Mouse (Mus musculus) heart, embryonic 15.5 days (tissue): ENCODE measurements around the gene Coq8b. TPM values are rescaled to one million over a fixed set of nuclear protein-coding genes. Genes with fewer than 3 reads are reported as not detected.
"Not testable (repeated sequence)": the region's sequence is repeated elsewhere in the genome, so short reads cannot be mapped to it uniquely, and the experiment has no call there.

ENCODE experiments used
- ATAC-seq: fragments of 200-750 bp; cut with Nextera tagmentation; replicated peaks from 2 replicates; pipeline ENCODE4 v1.8.0; 2017; ENCODE audit warnings: low read depth, moderate TSS enrichment; ENCODE audit not compliant: insufficient number of reproducible peaks, insufficient read depth, low FRiP score
- H3K27ac ChIP-seq: fragments of 300-500 bp; sonication (generic); 2 replicates; pipeline ENCODE4 v1.5.1; 2015; ENCODE audit warnings: mild to moderate bottlenecking, inconsistent platforms
- H3K27me3 ChIP-seq: fragments of 300-500 bp; sonication (generic); 2 replicates; pipeline ENCODE4 v1.6.1; 2015; ENCODE audit warnings: inconsistent platforms
- H3K36me3 ChIP-seq: fragments of 300-500 bp; sonication (generic); 2 replicates; pipeline ENCODE4 v1.6.1; 2015; ENCODE audit warnings: mild to moderate bottlenecking, inconsistent platforms
- H3K4me1 ChIP-seq: fragments of 300-500 bp; sonication (generic); replicated peaks from 2 replicates; pipeline ENCODE4 v1.6.1; 2015; ENCODE audit warnings: inconsistent platforms
- H3K4me2 ChIP-seq: fragments of 300-500 bp; sonication (generic); 2 replicates; pipeline ENCODE4 v1.6.1; 2015; ENCODE audit warnings: inconsistent platforms, mild to moderate bottlenecking, moderate library complexity
- H3K4me3 ChIP-seq: fragments of 300-500 bp; sonication (generic); 2 replicates; pipeline ENCODE4 v1.5.1; 2015; ENCODE audit warnings: mild to moderate bottlenecking, inconsistent platforms
- H3K9ac ChIP-seq: fragments of 300-500 bp; sonication (generic); 2 replicates; pipeline ENCODE4 v1.6.1; 2015; ENCODE audit warnings: mild to moderate bottlenecking, inconsistent platforms
- H3K9me3 ChIP-seq: fragments of 300-500 bp; sonication (generic); replicated peaks from 2 replicates; pipeline ENCODE4 v1.6.1; 2016; ENCODE audit warnings: inconsistent platforms
- WGBS: fragments of 180-500 bp; shearing (Covaris S2); methylation state at CpG from one replicate; pipeline ENCODE4 v1.1.7; 2015; ENCODE audit warnings: mixed read lengths; 5-methylcytosine and 5-hydroxymethylcytosine counted together
- polyA plus RNA-seq: library from polyadenylated mRNA; unstranded; fragments of >200 nt; fragmentation: Nextera tagmentation; extraction: Ambion mirVana; gene quantifications from 2 replicates; pipeline ENCODE4 v1.2.1, GENCODE M21; 2015

The Coq8b gene
- polyA plus RNA-seq, 1 experiment from 2014 or later, result 13.9 TPM

GRCm38 (mm10) chr7:27230781-27231180 is 2.0 kb upstream of the Coq8b start:
- Histone ChIP-seq H3K4me3 (no peak overlapping the region), H3K4me2 (no peak overlapping the region), H3K27me3 (no peaks in the 10 kb centered on the region), H3K9me3 (no peaks in the 10 kb centered on the region), H3K9ac (no peak overlapping the region), H3K36me3 (no peaks in the 10 kb centered on the region), H3K27ac (no peak overlapping the region), H3K4me1 (peaks cover 42% of the 10 kb centered on the region)
- WGBS, result 67% methylated on average over 4 of the region's 4 CpGs
- ATAC-seq, result no peak

DNA sequence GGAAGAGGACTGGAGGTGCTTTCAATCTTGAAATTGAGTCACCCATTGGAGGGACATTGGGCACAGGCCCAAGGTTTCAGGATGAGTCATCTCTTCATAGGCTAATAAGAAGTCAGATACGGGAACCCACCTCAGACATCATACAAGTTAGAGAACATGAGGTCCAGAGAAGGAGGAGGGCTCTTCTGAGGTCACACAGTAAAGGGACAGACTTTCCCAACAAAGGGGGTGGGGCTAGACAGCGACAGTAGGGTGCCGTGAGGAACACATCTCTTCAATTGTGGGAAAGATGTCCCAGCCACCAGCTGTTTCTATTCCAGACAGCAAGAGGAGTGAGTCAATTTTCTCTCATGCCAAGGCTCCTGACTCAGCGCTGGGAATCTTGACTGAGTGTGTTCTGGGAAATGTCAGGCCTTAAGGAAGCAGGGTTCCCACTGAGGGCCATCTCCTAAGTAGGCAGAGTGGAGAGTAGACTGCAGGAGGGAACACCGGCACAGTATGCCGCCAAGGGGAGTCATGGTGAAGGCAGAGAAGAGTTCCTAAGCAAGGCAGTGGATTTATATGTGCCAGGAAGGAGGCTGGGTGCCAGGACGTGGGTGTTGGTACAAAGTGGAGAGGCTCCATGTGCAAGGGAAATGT is 1.0 kb upstream of the Coq8b start:
- H3K27ac ChIP-seq, result peak overlapping the region; percentile 34; the same call in 1 of the 2 replicates
- no peaks in the 10 kb centered on the region for H3K27me3 ChIP-seq
- H3K4me1 ChIP-seq, result peaks cover 32% of the 10 kb centered on the region
- H3K36me3 ChIP-seq, result no peaks in the 10 kb centered on the region
- H3K4me2 ChIP-seq, result peak overlapping the region; percentile 75; the same call in 1 of the 2 replicates
- H3K9ac ChIP-seq, result no peak overlapping the region
- 63% methylated on average over 7 of the region's 7 CpGs for WGBS
- H3K4me3 ChIP-seq, result no peak overlapping the region; the same call in 1 of the 2 replicates
- no peak for ATAC-seq
- no peaks in the 10 kb centered on the region for H3K9me3 ChIP-seq

DNA sequence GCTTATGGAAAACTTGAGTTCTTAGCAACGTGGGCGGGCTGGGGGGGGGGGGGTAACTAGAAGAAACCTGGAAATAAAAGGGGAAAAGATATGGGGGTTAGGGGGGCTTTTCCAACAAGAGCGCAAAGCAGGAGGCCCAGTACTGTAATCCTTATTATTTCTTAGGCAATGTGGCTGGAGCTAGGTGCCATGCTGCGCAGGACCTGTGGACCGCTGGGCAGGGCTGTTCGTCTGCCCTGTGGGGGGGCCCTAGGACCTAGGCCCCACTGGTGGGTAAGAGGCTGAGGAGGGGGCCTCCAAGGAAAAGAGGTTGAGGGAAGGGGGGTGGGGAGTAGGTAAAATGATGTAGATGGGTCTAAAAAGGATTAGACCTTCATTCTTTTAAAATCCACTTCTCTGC is 477 bp downstream of the Coq8b start:
- no peaks in the 10 kb centered on the region for H3K9me3 ChIP-seq
- peaks cover 21% of the 10 kb centered on the region for H3K4me1 ChIP-seq
- H3K36me3 ChIP-seq, result no peaks in the 10 kb centered on the region; the same call in 1 of the 2 replicates
- H3K27ac ChIP-seq, result peak overlapping the region; percentile 48
- no peak for ATAC-seq
- peak overlapping the region; percentile 69 for H3K4me3 ChIP-seq
- H3K27me3 ChIP-seq, result no peaks in the 10 kb centered on the region
- H3K9ac ChIP-seq, result peak overlapping the region; percentile 55
- H3K4me2 ChIP-seq, result peak overlapping the region; percentile 75
- 4% methylated on average over 6 of the region's 6 CpGs for WGBS

DNA sequence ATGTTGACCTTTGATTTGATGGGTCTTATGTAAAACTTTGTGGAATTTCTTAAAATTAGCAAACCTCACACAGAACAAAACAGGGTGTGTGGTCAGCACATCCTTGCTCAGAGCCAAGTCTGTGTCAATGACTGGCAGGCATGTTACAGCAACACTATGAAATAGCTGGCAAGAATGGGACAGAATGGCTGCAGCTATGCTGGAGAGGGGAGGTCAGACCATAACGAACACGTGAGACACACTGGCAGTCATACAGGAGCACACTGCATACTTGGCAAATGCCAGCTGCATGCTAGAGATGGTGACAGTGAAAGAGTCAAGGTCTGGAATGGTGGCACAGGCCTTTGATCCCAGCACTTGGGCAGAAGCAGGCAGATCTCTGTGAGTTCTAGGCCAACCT is 2.9 kb downstream of the Coq8b start:
- Histone ChIP-seq H3K36me3 (peaks cover 4% of the 10 kb centered on the region; the same call in 1 of the 2 replicates), H3K27ac (no peak overlapping the region), H3K27me3 (no peaks in the 10 kb centered on the region), H3K4me3 (no peak overlapping the region), H3K4me2 (no peak overlapping the region), H3K9me3 (no peaks in the 10 kb centered on the region), H3K4me1 (peaks cover 18% of the 10 kb centered on the region), H3K9ac (no peak overlapping the region)
- 73% methylated on average over 2 of the region's 2 CpGs for WGBS
- ATAC-seq, result no peak

GRCm38 (mm10) chr7:27237527-27237926 is 4.7 kb downstream of the Coq8b start:
- H3K9me3 ChIP-seq, result no peaks in the 10 kb centered on the region
- H3K4me1 ChIP-seq, result peaks cover 9% of the 10 kb centered on the region
- no peak overlapping the region for H3K4me3 ChIP-seq
- H3K4me2 ChIP-seq, result no peak overlapping the region
- peaks cover 4% of the 10 kb centered on the region; the same call in 1 of the 2 replicates for H3K36me3 ChIP-seq
- 82% methylated on average over 2 of the region's 2 CpGs for WGBS
- ATAC-seq, result no peak
- no peaks in the 10 kb centered on the region for H3K27me3 ChIP-seq
- H3K9ac ChIP-seq, result no peak overlapping the region
- H3K27ac ChIP-seq, result no peak overlapping the region

DNA sequence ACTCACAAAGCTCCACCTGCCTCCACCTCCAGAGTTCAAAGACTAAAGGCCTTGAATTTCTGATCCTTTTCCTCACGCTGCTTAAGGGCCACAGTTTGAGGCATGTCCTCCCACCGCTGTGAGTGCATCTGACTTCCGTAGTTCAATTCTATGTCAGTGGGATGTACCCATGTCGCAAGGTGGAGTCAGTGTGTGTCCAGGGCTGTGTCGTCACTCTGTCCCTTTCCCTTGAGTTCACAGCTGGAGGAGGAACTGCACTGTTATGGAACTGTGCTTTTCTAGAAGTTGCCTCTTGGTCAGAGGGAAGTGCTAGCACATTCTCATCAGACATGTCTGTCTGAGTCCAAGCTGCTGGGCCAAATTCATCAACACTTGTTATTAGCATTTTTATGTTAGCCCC is 5.7 kb downstream of the Coq8b start:
- Histone ChIP-seq H3K9ac (no peak overlapping the region), H3K4me2 (no peak overlapping the region), H3K9me3 (no peaks in the 10 kb centered on the region), H3K36me3 (peaks cover 8% of the 10 kb centered on the region), H3K27ac (no peak overlapping the region), H3K4me3 (no peak overlapping the region), H3K4me1 (peaks cover 3% of the 10 kb centered on the region), H3K27me3 (no peaks in the 10 kb centered on the region)
- 89% methylated on average over 5 of the region's 5 CpGs for WGBS
- ATAC-seq, result no peak

DNA sequence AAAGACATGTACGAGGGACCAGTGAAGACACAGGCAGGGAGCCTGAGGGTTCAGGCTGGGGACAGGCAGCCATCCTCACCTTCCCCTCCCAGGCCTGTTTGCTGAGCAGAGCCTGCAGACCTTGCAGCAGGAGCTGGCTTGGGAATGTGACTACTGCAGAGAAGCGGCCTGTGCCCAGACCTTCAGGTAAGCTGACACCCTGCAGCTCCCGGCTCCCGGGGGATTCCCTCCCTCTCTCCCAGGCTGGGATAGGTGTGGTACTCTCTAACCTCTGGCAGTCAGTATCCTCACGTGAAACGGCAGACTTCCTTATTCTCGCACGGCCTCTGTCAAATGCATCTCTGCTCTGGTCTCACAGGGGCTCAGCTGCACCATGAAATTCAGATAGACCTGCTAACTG is 10.4 kb downstream of the Coq8b start:
- WGBS, result 59% methylated on average over 8 of the region's 8 CpGs
- no peak overlapping the region for H3K27ac ChIP-seq
- no peaks in the 10 kb centered on the region for H3K4me1 ChIP-seq
- no peak overlapping the region for H3K9ac ChIP-seq
- peaks cover 12% of the 10 kb centered on the region for H3K36me3 ChIP-seq
- ATAC-seq, result no peak
- no peaks in the 10 kb centered on the region for H3K9me3 ChIP-seq
- no peak overlapping the region for H3K4me3 ChIP-seq
- H3K4me2 ChIP-seq, result no peak overlapping the region
- no peaks in the 10 kb centered on the region for H3K27me3 ChIP-seq

GRCm38 (mm10) chr7:27244088-27244487 is 11.3 kb downstream of the Coq8b start:
- not testable (repeated sequence) for H3K4me3 ChIP-seq, H3K27me3 ChIP-seq, H3K9ac ChIP-seq, H3K4me2 ChIP-seq, H3K9me3 ChIP-seq, H3K4me1 ChIP-seq, H3K27ac ChIP-seq, ATAC-seq
- peaks cover 12% of the 10 kb centered on the region for H3K36me3 ChIP-seq
- WGBS, result 94% methylated on average over 2 of the region's 2 CpGs

DNA sequence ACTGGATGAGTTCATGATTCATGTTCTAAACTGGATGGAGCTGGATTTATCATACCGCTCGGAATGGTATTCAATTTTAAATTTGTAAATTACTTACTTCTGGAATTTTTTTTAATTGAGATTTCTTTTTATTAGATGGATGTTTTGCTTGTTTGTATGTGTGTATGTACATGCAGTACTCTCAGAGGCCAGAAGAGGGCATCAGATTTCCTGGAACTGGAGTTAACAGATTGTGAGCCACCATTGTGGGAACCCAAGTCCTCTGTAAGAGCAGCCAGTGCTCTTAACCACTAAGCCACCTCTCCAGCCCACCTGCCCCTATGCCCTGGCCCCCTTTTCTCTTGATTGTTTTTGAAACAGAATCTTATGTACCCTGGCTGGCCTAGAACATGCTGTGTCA is 16.3 kb downstream of the Coq8b start:
- ATAC-seq, result no peak
- H3K36me3 ChIP-seq, result peaks cover 4% of the 10 kb centered on the region; the same call in 1 of the 2 replicates
- no peak overlapping the region for H3K27ac ChIP-seq
- no peaks in the 10 kb centered on the region for H3K9me3 ChIP-seq
- 0 out of 2 replicates have a peak, but pooled peaks cover 6% of the 10 kb centered on the region for H3K4me1 ChIP-seq
- no peak overlapping the region for H3K4me3 ChIP-seq
- WGBS, result 86% methylated on average over 2 of the region's 2 CpGs
- H3K4me2 ChIP-seq, result no peak overlapping the region
- H3K9ac ChIP-seq, result no peak overlapping the region
- H3K27me3 ChIP-seq, result no peaks in the 10 kb centered on the region

- Histone ChIP-seq H3K36me3 (peaks cover 4% of the 10 kb centered on the region; the same call in 1 of the 2 replicates), H3K27me3 (no peaks in the 10 kb centered on the region), H3K4me2 (no peak overlapping the region), H3K4me3 (no peak overlapping the region), H3K27ac (no peak overlapping the region), H3K9ac (no peak overlapping the region), H3K4me1 (0 out of 2 replicates have a peak, but pooled peaks cover 6% of the 10 kb centered on the region), H3K9me3 (no peaks in the 10 kb centered on the region)
- ATAC-seq, result 0 out of 2 replicates have a peak, but pooled peaks have one; percentile 54
- 61% methylated on average over 5 of the region's 5 CpGs for WGBS
Measured at GRCm38 (mm10) chr7:27249928-27250327, 17.1 kb downstream of the Coq8b start.

DNA sequence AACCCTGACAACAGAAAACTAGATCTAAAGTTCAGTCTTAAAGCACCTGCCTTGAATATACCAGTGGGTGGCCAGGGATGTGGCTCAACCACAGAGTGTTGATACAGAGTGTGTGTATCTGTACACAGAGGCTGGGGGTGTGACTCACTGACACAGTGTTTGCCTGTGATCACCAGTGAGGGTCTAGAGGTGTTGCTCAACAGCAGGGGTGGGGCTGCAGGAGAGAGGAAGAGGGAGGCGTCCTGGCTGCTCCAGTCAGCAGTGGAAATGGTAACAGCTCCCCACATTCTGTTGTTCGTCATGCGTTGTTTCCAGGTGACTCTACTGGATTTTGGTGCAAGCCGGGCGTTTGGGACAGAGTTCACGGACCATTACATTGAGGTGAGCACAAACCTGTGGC is 19.1 kb downstream of the Coq8b start:
- Histone ChIP-seq H3K4me2 (no peak overlapping the region), H3K9ac (no peak overlapping the region), H3K4me1 (peaks cover 12% of the 10 kb centered on the region), H3K27me3 (no peaks in the 10 kb centered on the region), H3K36me3 (peaks cover 4% of the 10 kb centered on the region; the same call in 1 of the 2 replicates), H3K4me3 (no peak overlapping the region), H3K27ac (no peak overlapping the region), H3K9me3 (no peaks in the 10 kb centered on the region)
- no peak for ATAC-seq
- WGBS, result 84% methylated on average over 6 of the region's 6 CpGs

- WGBS, result 59% methylated on average over 3 of the region's 3 CpGs
- Histone ChIP-seq H3K4me3 (no peak overlapping the region), H3K36me3 (no peaks in the 10 kb centered on the region), H3K4me2 (no peak overlapping the region), H3K9me3 (no peaks in the 10 kb centered on the region), H3K4me1 (peaks cover 28% of the 10 kb centered on the region), H3K9ac (no peak overlapping the region), H3K27ac (no peak overlapping the region), H3K27me3 (no peaks in the 10 kb centered on the region)
- ATAC-seq, result no peak
Measured at GRCm38 (mm10) chr7:27255721-27256120, 22.9 kb downstream of the Coq8b start.
